Comparison of ENCODE assay signal across 23 mouse cellular contexts in the genomic region with DNA sequence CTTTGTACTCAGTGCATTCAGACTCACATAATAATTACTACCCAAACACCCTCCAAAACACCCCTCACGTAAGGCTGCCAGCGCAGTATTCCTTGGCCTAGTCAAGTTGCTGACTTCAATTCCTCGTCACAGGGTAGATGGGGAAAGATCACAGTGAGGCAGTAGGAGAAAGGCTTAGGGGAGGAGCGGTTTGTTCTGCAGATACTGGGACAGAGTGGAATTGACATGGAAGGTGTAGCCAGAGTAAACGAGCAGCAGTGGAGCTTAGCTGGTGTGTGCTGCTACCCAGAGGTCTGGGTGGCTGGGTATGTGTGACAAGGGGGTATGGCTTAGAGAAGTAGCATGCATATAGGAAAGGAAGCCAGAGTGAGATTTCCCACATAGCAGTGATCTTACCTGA. TPM values are rescaled to one million over a fixed set of nuclear protein-coding genes. Genes with fewer than 3 reads are reported as not detected.
DNase-seq lines count a peak whose midpoint lies in the region; ATAC-seq and TF ChIP-seq lines count a peak whose summit lies in the region.
"Had no signal": no experiment of that assay in that cellular context is flagged by ENCODE, and none has a peak within 500 bp of the region (broad histone marks: within the 10 kb centered on the region; RNA-seq: fewer than 3 reads in every experiment).

No protein-coding gene starts in this region.

- 82% methylated on average over 5 of the region's 5 CpGs for WGBS in stomach, postnatal 0 days

- no peaks in the 10 kb centered on the region for H3K4me1 ChIP-seq in stomach, postnatal 0 days (replicated peaks; ENCODE audit: control insufficient read depth, insufficient read depth)

- H3K9me3 ChIP-seq in stomach, postnatal 0 days (ENCODE audit: control insufficient read depth, low read length): no peaks in the 10 kb centered on the region
- H3K9me3 ChIP-seq: G1E had no signal

- H3K27me3 ChIP-seq in stomach, postnatal 0 days (ENCODE audit: control insufficient read depth, insufficient read depth, low read length): no peaks in the 10 kb centered on the region
- H3K27me3 ChIP-seq: CH12.LX, Patski had no signal

- DNase-seq in heart, adult 11 months: peak; percentile 55
- no peak for DNase-seq in heart, adult 8-10 months (ENCODE audit: low spot score)
- DNase-seq in adipocyte (ENCODE audit: low spot score): peak; percentile 72
- DNase-seq in stomach, postnatal 0 days (ENCODE audit: low spot score): peak; percentile 21
- no peak for DNase-seq in spleen, adult 12 weeks (ENCODE audit: low spot score)
- DNase-seq: adrenal gland, adult 2 months; adrenal gland, adult 8-10 months; adrenal gland, postnatal 10 days; adrenal gland, postnatal 14 days; adrenal gland, postnatal 25 days; adrenal gland, postnatal 36 days; B cell, adult 2 months; cerebellum, adult 11 months; cerebellum, adult 11-12 months; cerebellum, adult 18-20 months; cerebellum, adult 2 months had no signal

- no peak for TF ChIP-seq EP300 in stomach, postnatal 0 days (optimal IDR thresholded peaks at IDR 0.05)

- H3K4me2 ChIP-seq in stomach, postnatal 0 days (replicated peaks; ENCODE audit: low read depth): no peak overlapping the region

- peaks cover 2% of the 10 kb centered on the region for H3K36me3 ChIP-seq in stomach, postnatal 0 days (ENCODE audit: control insufficient read depth, insufficient read depth, low read length)

- H3K9ac ChIP-seq in stomach, postnatal 0 days (ENCODE audit: low read length): no peak overlapping the region

- TF ChIP-seq CTCF in stomach, postnatal 0 days (IDR thresholded peaks at IDR 0.05; ENCODE audit: low read depth): no peak

- H3K4me3 ChIP-seq in stomach, postnatal 0 days (ENCODE audit: low read depth, low read length): no peak overlapping the region

- peak; percentile 79 for ATAC-seq in stomach, postnatal 0 days (ENCODE audit: low FRiP score, low TSS enrichment)
- no peak for ATAC-seq in frontal cortex, adult (ENCODE audit: low TSS enrichment)
- ATAC-seq: activated CD4-positive, CD25-positive, alpha-beta regulatory T cell, adult 4 months; CD4-positive, CD25-positive, alpha-beta regulatory T cell, adult 4 months; Patski had no signal

- H3K27ac ChIP-seq in stomach, postnatal 0 days (replicated peaks): no peak overlapping the region

RNA-seq across cellular contexts. Expression of a gene that starts 20.8 kb away (rescaled TPM):
- total RNA-seq in heart, adult 8-10 months (2022): 10 to 100 TPM; 42.8 to 47.4 (median 43.5) TPM
- polyA plus RNA-seq in stomach, postnatal 0 days (2015; fragmentation: Nextera tagmentation; extraction: Ambion mirVana): 19.2 and 19.7 TPM in 2 replicates

RNA-seq across cellular contexts. Expression of a gene that starts 34.3 kb away (rescaled TPM):
- total RNA-seq in heart, adult 8-10 months (2022): under 1 TPM; 0.23 to 0.56 (median 0.44) TPM
- polyA plus RNA-seq in stomach, postnatal 0 days (2015; fragmentation: Nextera tagmentation; extraction: Ambion mirVana): 0.57 and 0.74 TPM in 2 replicates
- total RNA-seq: CH12.LX had no signal
- polyA plus RNA-seq: C2C12, G1E had no signal

Comparison
In these comparisons a context has a peak if more than half of its experiments do, and no peak if none do; other contexts are left out.
1. DNase-seq: peak in heart, adult 11 months (single experiment), adipocyte (single experiment) and stomach, postnatal 0 days (single experiment); none in heart, adult 8-10 months (single experiment) and spleen, adult 12 weeks (single experiment).